Mouse (Mus musculus): ENCODE data around the gene Cdhr5. TPM values are rescaled to one million over a fixed set of nuclear protein-coding genes. Genes with fewer than 3 reads are reported as not detected.

Gene Cdhr5
- polyA plus RNA-seq, 1 experiment from 2014 or later, result 1.6 TPM

DNA sequence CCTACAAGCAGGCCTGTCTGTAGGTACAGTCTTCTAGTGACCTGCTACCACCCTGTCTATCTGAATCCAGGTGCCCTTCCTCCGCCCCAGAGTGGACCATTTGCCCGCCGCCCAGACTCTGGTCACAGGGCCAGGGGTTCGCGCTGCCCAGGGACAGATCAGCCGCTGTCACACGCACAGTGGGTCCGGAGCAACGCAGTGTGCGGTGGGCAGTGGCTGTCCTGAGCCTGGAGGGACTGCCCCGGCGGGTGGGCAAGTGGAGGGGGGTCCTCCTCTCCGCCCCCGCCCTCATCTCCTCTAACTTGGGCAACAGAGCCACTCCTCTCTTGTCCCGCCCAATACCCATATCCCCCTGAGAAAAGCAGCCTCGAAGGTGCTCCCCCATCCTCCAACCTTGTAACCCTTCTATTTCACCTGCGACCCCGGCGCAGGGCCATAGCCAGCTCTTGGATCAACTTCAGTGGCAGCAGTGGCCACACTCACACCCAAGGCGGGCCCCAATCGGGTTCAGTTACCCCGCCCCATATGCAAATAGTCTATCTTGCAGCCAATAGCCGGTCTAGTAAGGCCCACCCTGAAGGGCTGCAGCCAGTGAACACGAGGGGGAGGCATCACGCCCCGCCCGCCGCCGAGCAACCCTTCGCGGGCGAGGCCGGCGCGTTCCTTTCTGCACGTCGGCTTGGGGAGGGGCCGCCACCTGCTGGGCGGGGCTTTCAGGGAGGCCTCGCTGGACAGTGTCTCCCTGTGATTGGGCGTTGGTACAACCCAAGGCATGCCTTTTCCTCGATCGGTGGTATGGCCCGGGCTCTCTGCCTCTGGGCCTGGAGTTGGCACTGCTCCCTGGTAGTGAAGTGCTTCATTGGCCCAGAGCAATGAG, 55.1 kb downstream of the Cdhr5 start:
- H3K27me3 ChIP-seq (ENCODE audit: control insufficient read depth, insufficient read depth, low read depth, low read length), result no peaks in the 10 kb centered on the region
- WGBS (ENCODE audit: insufficient replicate concordance), result 8% methylated on average over 44 of the region's 44 CpGs
- peak overlapping the region; percentile 97 for H3K4me2 ChIP-seq (ENCODE audit: low read depth, low read length)
- peak overlapping the region; percentile 74 for H3K4me3 ChIP-seq (ENCODE audit: low read depth, low read length)
- peak; percentile 97 for ATAC-seq (ENCODE audit: low read depth)
- H3K4me1 ChIP-seq (ENCODE audit: control insufficient read depth, low read depth, low read length), result peaks cover 57% of the 10 kb centered on the region
- peaks cover 2% of the 10 kb centered on the region; the same call in 1 of the 2 replicates for H3K36me3 ChIP-seq (ENCODE audit: control insufficient read depth, insufficient read depth)
- H3K27ac ChIP-seq (ENCODE audit: low read length), result peak overlapping the region; percentile 81
- H3K9me3 ChIP-seq (replicated peaks; ENCODE audit: control insufficient read depth, low read length), result no peaks in the 10 kb centered on the region
- peak overlapping the region; percentile 84 for H3K9ac ChIP-seq (ENCODE audit: low read depth, low read length)

DNA sequence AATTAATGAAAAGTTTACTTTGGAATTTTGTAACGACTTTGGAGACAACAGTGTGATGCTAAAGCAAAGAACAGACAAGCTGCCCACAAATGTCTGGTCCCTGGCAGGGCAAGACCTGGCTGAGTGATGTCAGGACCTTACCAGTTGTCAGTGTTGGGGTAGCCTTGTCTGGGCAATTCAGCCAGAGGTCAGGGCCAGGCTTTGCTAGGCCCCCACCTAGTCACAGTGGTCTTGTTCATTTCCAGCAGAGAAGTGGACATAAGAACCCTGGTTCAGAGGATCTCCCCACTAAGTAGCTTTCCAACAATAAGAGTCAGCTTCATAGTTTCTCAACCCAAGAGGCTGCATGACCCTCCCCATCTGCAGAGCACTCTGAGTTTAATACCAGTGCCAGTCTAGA, 56.2 kb downstream of the Cdhr5 start:
- Histone ChIP-seq H3K27ac (ENCODE audit: low read length) (peak overlapping the region; percentile 81), H3K9ac (ENCODE audit: low read depth, low read length) (peak overlapping the region; percentile 84), H3K4me3 (ENCODE audit: low read depth, low read length) (peak overlapping the region; percentile 74; the same call in 1 of the 2 replicates), H3K27me3 (ENCODE audit: control insufficient read depth, insufficient read depth, low read depth, low read length) (no peaks in the 10 kb centered on the region), H3K4me1 (ENCODE audit: control insufficient read depth, low read depth, low read length) (peaks cover 64% of the 10 kb centered on the region), H3K4me2 (ENCODE audit: low read depth, low read length) (peak overlapping the region; percentile 97), H3K9me3 (replicated peaks; ENCODE audit: control insufficient read depth, low read length) (no peaks in the 10 kb centered on the region), H3K36me3 (ENCODE audit: control insufficient read depth, insufficient read depth) (peaks cover 2% of the 10 kb centered on the region; the same call in 1 of the 2 replicates)
- no peak for ATAC-seq (ENCODE audit: low read depth)
- 61% methylated on average over 1 of the region's 1 CpGs for WGBS (ENCODE audit: insufficient replicate concordance)

DNA sequence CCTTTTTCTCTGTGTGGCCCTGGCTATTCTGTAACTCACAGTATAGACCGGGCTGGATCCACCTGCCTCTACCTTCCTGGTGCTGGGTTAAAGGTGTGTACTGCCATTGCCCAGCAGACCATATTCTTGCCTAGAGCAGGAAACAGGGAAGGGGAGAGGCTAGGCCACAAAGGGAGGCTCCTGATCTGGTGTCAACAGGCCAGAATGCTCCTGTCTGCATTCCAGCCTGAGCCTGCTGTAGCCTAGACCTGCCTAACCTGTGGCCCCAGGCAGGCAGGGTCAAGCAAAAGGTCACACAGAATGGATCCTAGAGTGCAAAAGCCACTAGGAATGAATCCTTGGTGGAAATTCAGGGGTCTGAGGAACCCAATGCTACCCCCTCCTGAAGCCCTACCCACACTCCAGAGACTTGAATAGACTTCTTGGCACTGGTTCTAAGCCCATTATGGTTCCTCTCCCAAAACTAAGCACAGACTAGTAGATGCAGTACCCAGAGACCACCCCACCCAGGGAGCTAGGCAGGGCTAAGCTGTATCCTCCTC, 57.0 kb downstream of the Cdhr5 start:
- ATAC-seq (ENCODE audit: low read depth), result no peak
- Histone ChIP-seq H3K4me2 (ENCODE audit: low read depth, low read length) (no peak overlapping the region), H3K27ac (ENCODE audit: low read length) (peak overlapping the region; percentile 40), H3K4me1 (ENCODE audit: control insufficient read depth, low read depth, low read length) (peaks cover 72% of the 10 kb centered on the region), H3K4me3 (ENCODE audit: low read depth, low read length) (no peak overlapping the region), H3K9ac (ENCODE audit: low read depth, low read length) (peak overlapping the region; percentile 39), H3K36me3 (ENCODE audit: control insufficient read depth, insufficient read depth) (peaks cover 2% of the 10 kb centered on the region; the same call in 1 of the 2 replicates), H3K9me3 (replicated peaks; ENCODE audit: control insufficient read depth, low read length) (no peaks in the 10 kb centered on the region), H3K27me3 (ENCODE audit: control insufficient read depth, insufficient read depth, low read depth, low read length) (no peaks in the 10 kb centered on the region)
- WGBS (ENCODE audit: insufficient replicate concordance), result 83% methylated on average over 1 of the region's 1 CpGs

MicroRNAs encoded within 50 kb of the gene (microRNA counts, 519-probe panel; counts per million panel counts)
- microRNA mmu-miR-210, result 2,882 counts per million, percentile 79 among the panel's probes with 10 or more counts

Small RNAs within 50 kb of the gene (microRNA-seq; reads per million reads assigned to microRNA genes)
- gene Mir210, result 993 reads per million, percentile 76 among the genes with 10 or more reads in this experiment

Other genes with a start within 250 kb of the Cdhr5 start
- gene Gm17387, start 247.7 kb downstream of the Cdhr5 start, polyA plus RNA-seq (2015; fragmentation: Nextera tagmentation; extraction: Ambion mirVana), result not detected in 2 replicates
- 0.35 and 0.37 TPM in 2 replicates for gene B4galnt4, start 215.7 kb downstream of the Cdhr5 start, polyA plus RNA-seq (2015; fragmentation: Nextera tagmentation; extraction: Ambion mirVana)
- gene Pkp3, start 198.6 kb downstream of the Cdhr5 start, polyA plus RNA-seq (2015; fragmentation: Nextera tagmentation; extraction: Ambion mirVana), result 0.69 and 1.1 TPM in 2 replicates
- gene Sigirr, start 176.2 kb downstream of the Cdhr5 start, polyA plus RNA-seq (2015; fragmentation: Nextera tagmentation; extraction: Ambion mirVana), result 27.2 and 28.1 TPM in 2 replicates
- gene Ano9, start 159.0 kb downstream of the Cdhr5 start, polyA plus RNA-seq (2015; fragmentation: Nextera tagmentation; extraction: Ambion mirVana), result 1.5 and 3.8 TPM in 2 replicates
- 136 and 138 TPM in 2 replicates for gene Ptdss2, start 154.4 kb downstream of the Cdhr5 start, polyA plus RNA-seq (2015; fragmentation: Nextera tagmentation; extraction: Ambion mirVana)
- 70.1 and 71.7 TPM in 2 replicates for gene Rnh1, start 103.9 kb downstream of the Cdhr5 start, polyA plus RNA-seq (2015; fragmentation: Nextera tagmentation; extraction: Ambion mirVana)
- gene Hras, start 82.8 kb downstream of the Cdhr5 start, polyA plus RNA-seq (2015; fragmentation: Nextera tagmentation; extraction: Ambion mirVana), result 35.3 and 40.1 TPM in 2 replicates
- 8.3 and 9.5 TPM in 2 replicates for gene Lrrc56, start 82.6 kb downstream of the Cdhr5 start, polyA plus RNA-seq (2015; fragmentation: Nextera tagmentation; extraction: Ambion mirVana)
- 0.80 and 0.84 TPM in 2 replicates for gene Lmntd2, start 62.7 kb downstream of the Cdhr5 start, polyA plus RNA-seq (2015; fragmentation: Nextera tagmentation; extraction: Ambion mirVana)
- 23.9 and 26.4 TPM in 2 replicates for gene Rassf7, start 60.9 kb downstream of the Cdhr5 start, polyA plus RNA-seq (2015; fragmentation: Nextera tagmentation; extraction: Ambion mirVana)
- 23.8 and 28.5 TPM in 2 replicates for gene Phrf1, start 48.0 kb downstream of the Cdhr5 start, polyA plus RNA-seq (2015; fragmentation: Nextera tagmentation; extraction: Ambion mirVana)
- 7.7 and 8.2 TPM in 2 replicates for gene Irf7, start 10.3 kb downstream of the Cdhr5 start, polyA plus RNA-seq (2015; fragmentation: Nextera tagmentation; extraction: Ambion mirVana)
- gene Sct, start 2.3 kb upstream of the Cdhr5 start, polyA plus RNA-seq (2015; fragmentation: Nextera tagmentation; extraction: Ambion mirVana), result 1.4 TPM in 1 of 2 replicates, not detected in the other
- not detected in 2 replicates for gene Drd4, start 15.2 kb upstream of the Cdhr5 start, polyA plus RNA-seq (2015; fragmentation: Nextera tagmentation; extraction: Ambion mirVana)
- gene Deaf1, start 50.9 kb upstream of the Cdhr5 start, polyA plus RNA-seq (2015; fragmentation: Nextera tagmentation; extraction: Ambion mirVana), result 11.6 and 13.6 TPM in 2 replicates
- 13.9 and 16.7 TPM in 2 replicates for gene Tmem80, start 51.0 kb upstream of the Cdhr5 start, polyA plus RNA-seq (2015; fragmentation: Nextera tagmentation; extraction: Ambion mirVana)
- 26.0 and 34.0 TPM in 2 replicates for gene Eps8l2, start 62.1 kb upstream of the Cdhr5 start, polyA plus RNA-seq (2015; fragmentation: Nextera tagmentation; extraction: Ambion mirVana)
- 373 and 397 TPM in 2 replicates for gene Taldo1, start 115.4 kb upstream of the Cdhr5 start, polyA plus RNA-seq (2015; fragmentation: Nextera tagmentation; extraction: Ambion mirVana)
- gene Gatd1, start 137.3 kb upstream of the Cdhr5 start, polyA plus RNA-seq (2015; fragmentation: Nextera tagmentation; extraction: Ambion mirVana), result 13.5 and 14.3 TPM in 2 replicates
- gene Cend1, start 152.7 kb upstream of the Cdhr5 start, polyA plus RNA-seq (2015; fragmentation: Nextera tagmentation; extraction: Ambion mirVana), result not detected in 2 replicates
- gene Slc25a22, start 161.1 kb upstream of the Cdhr5 start, polyA plus RNA-seq (2015; fragmentation: Nextera tagmentation; extraction: Ambion mirVana), result 18.7 and 20.7 TPM in 2 replicates
- gene Pidd1, start 167.2 kb upstream of the Cdhr5 start, polyA plus RNA-seq (2015; fragmentation: Nextera tagmentation; extraction: Ambion mirVana), result 8.8 and 9.7 TPM in 2 replicates
- 644 and 698 TPM in 2 replicates for gene Rplp2, start 170.6 kb upstream of the Cdhr5 start, polyA plus RNA-seq (2015; fragmentation: Nextera tagmentation; extraction: Ambion mirVana)
- gene Pnpla2, start 178.4 kb upstream of the Cdhr5 start, polyA plus RNA-seq (2015; fragmentation: Nextera tagmentation; extraction: Ambion mirVana), result 14.9 and 15.5 TPM in 2 replicates
- gene Cracr2b, start 184.3 kb upstream of the Cdhr5 start, polyA plus RNA-seq (2015; fragmentation: Nextera tagmentation; extraction: Ambion mirVana), result 3.7 and 4.8 TPM in 2 replicates
- gene Cd151, start 190.6 kb upstream of the Cdhr5 start, polyA plus RNA-seq (2015; fragmentation: Nextera tagmentation; extraction: Ambion mirVana), result 5.3 and 6.9 TPM in 2 replicates
- gene Polr2l, start 198.3 kb upstream of the Cdhr5 start, polyA plus RNA-seq (2015; fragmentation: Nextera tagmentation; extraction: Ambion mirVana), result 36.4 and 39.2 TPM in 2 replicates
- gene Tspan4, start 198.5 kb upstream of the Cdhr5 start, polyA plus RNA-seq (2015; fragmentation: Nextera tagmentation; extraction: Ambion mirVana), result 46.1 and 47.2 TPM in 2 replicates